Mouse (Mus musculus) frontal cortex, postnatal 10 days (tissue): Measurements from ENCODE around the gene Zcchc4.
"Not testable (repeated sequence)": the region's sequence is repeated elsewhere in the genome, so short reads cannot be mapped to it uniquely, and the experiment has no call there.

Source experiments
- DNase-seq, 2 experiments: peaks; one replicate each; pipeline ENCODE4 v3.0.0; 2022; ENCODE audit warnings: low spot score in 2 of 2, mixed read lengths in 1 of 2

Gene Zcchc4

GRCm38 (mm10) chr5:52775237-52775636, at the start of gene Zcchc4:
TSS of gene Zcchc4 (plus strand) at chr5:52775409.
- no peak for DNase-seq

- no peak for DNase-seq
These were observed 47.5 kb upstream of the Zcchc4 start for GRCm38 (mm10) chr5:52727747-52728146.

- DNase-seq, result no peak
These were observed 42.4 kb upstream of the Zcchc4 start for GRCm38 (mm10) chr5:52732811-52733210.

- no peak for DNase-seq
These were observed 39.2 kb upstream of the Zcchc4 start for GRCm38 (mm10) chr5:52736046-52736445.

- peak; percentile 17 to 52 for DNase-seq
These were observed 33.7 kb upstream of the Zcchc4 start, which contains the start of gene Pi4k2b for GRCm38 (mm10) chr5:52741391-52742111. TSS of gene Pi4k2b (plus strand) at chr5:52741574.

- DNase-seq, result peak in 1 of 2 experiments; percentile 11
These were observed 32.9 kb upstream of the Zcchc4 start for GRCm38 (mm10) chr5:52742112-52742813.

- DNase-seq, result no peak
These were observed 32.0 kb upstream of the Zcchc4 start for GRCm38 (mm10) chr5:52743231-52743630.

GRCm38 (mm10) chr5:52746920-52747319, 28.3 kb upstream of the Zcchc4 start:
- DNase-seq, result no peak

- no peak for DNase-seq
These were observed 26.5 kb upstream of the Zcchc4 start for GRCm38 (mm10) chr5:52748732-52749131.

- no peak for DNase-seq
These were observed 22.1 kb upstream of the Zcchc4 start for GRCm38 (mm10) chr5:52753146-52753545.

GRCm38 (mm10) chr5:52754196-52754595, 21.0 kb upstream of the Zcchc4 start:
- no peak for DNase-seq

GRCm38 (mm10) chr5:52755337-52755736, 19.9 kb upstream of the Zcchc4 start:
- DNase-seq, result no peak

- no peak for DNase-seq
These were observed 19.2 kb upstream of the Zcchc4 start for GRCm38 (mm10) chr5:52755989-52756388.

- no peak for DNase-seq
These were observed 12.6 kb upstream of the Zcchc4 start for GRCm38 (mm10) chr5:52762586-52762985.

GRCm38 (mm10) chr5:52774267-52774666, 942 bp upstream of the Zcchc4 start:
- no peak for DNase-seq

GRCm38 (mm10) chr5:52776466-52777354, 1.5 kb downstream of the Zcchc4 start:
- not testable (repeated sequence) for DNase-seq

GRCm38 (mm10) chr5:52782523-52783250, 7.5 kb downstream of the Zcchc4 start:
- DNase-seq, result peak; percentile 79 to 86

GRCm38 (mm10) chr5:52783251-52783620, 8.0 kb downstream of the Zcchc4 start:
- DNase-seq, result no peak

GRCm38 (mm10) chr5:52783957-52784356, 8.7 kb downstream of the Zcchc4 start:
- no peak for DNase-seq

- DNase-seq, result no peak
These were observed 11.5 kb downstream of the Zcchc4 start for GRCm38 (mm10) chr5:52786556-52787322.

- DNase-seq, result no peak
These were observed 18.0 kb downstream of the Zcchc4 start for GRCm38 (mm10) chr5:52793230-52793629.
